Mouse (Mus musculus) retina, postnatal 1 day (tissue): ENCODE measurements at regions not wholly inside any gene's neighbourhood (a gene's known extent, or its start where the extent isn't known, plus 50 kb on each side); places are given as distances from the start of the nearest gene placed in this dataset.

ENCODE experiments used
- DNase-seq: peaks from one replicate; pipeline ENCODE4 v3.0.0-alpha.2; 2012

DNA sequence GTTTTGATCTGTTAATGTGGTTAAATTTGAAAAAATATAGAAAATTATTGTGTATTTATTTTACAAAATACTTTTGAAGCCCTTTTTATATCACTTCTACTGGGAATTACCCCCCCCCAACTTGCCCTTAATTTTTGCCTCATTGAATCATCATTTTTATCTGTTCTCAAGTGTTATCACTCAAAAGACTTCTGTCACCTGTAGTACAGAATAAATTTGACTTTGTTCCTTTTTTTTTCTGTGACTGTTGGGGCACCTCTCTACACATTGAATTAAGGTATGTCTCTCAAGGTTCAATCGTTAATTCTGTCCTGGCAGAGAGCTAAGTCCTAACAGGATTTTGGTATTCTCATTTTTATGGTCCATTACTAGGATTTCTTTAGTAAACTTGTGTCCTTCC lies 1123.0 kb upstream of the Cited2 start:
- DNase-seq: no peak

DNA sequence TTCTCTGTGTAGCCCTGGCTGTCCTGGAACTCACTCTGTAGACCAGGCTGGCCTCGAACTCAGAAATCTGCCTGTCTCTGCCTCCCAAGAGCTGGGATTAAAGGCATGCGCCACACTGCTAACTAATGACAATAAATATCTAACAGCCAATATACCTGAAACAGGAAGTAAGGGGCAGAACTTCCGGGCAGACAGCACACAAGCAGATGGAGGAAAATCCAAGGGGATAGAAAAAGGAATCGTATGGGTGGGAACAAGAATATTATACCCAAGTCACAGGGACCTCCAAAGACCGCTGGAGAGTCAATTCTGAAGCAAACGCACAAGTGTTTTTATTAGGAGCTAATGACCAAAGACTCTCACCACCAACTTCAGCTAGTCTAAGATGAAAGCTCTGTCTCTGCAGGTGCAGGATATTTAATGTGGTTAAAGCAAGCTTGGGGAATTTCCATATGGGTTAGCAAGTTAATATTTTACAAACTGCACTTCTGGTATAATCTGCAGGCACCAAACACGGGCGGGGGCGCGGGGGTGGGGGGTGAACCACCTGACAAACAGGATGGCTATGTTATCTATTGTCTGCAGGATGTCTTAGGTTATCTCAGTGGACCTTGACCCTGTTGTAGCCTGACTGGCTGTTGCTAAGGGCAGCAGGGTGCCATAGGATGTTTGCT lies 1122.3 kb upstream of the Cited2 start:
- DNase-seq: no peak

DNA sequence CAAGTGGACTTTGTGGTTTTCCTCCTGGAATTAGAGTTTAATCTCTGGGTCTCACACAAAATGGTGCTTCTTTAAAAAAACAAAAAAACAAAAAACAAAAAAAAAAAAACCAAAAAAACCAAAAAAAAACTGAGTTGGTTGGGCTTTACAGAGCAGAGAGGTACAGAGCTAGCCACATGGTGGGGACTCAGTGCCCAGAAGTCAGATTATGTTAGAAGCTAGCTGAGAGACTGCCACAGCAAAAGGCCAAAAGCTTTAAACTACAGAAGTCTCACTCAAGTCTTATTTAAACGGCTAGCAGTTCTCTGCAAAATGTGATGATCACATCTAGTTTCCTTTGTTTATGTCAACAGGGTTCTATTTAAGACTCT lies 1121.8 kb upstream of the Cited2 start:
- no peak for DNase-seq

DNA sequence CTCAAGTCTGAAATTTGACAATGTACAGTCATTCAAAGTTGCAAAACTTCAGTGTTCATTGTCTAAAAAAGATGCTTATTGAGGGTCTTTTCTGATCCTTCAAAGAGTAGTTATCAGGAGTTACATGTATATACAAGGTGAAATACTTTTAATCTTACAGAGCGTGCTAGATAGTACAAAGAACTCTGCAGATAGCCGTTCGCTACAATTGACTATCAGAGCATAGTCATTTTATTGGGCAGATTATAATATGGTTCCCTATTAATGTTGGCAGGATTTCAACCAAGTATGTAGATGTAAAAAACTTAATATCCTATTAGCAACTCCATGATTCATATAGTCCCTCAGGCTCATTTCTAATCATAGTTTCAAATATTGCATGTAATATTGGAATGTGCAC lies 1114.7 kb upstream of the Cited2 start:
- no peak for DNase-seq

DNA sequence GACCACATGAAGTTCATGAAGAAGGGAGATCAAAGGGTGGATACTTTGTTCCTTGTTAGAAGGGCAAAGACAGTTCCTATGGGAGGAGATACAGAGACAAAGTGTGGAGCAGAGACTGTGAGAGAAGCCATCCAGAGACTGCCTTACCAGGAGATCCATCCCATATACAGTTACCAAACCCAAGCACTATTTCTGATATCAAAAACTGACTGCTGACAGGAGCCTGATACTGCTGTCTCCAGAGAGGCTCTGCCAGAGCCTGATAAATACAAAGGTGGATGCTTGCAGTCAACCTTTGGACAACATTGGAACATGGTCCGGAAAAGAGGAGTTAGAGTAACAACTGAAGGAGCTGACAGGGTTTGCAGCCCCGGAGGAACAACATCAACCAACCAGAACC lies 1104.3 kb upstream of the Cited2 start:
- DNase-seq: no peak

DNA sequence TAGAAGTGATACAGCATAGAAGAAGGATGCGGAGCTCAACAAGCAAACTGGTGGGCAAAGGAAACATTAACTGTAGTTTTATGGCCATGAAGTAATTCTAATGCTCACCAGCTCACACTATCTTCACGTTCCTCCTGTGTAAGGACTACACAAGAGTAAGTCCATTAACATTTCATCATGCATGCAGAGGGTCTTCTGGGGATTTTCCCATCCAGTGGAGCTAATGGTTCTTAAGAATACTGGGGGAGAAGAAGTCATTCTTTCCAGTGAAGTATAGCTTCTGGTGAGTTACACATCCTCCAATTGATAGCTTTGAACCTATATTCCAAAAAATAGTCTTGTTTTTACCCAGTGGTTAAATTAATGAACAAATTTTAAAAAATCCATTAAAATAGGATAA lies 1103.4 kb upstream of the Cited2 start:
- DNase-seq: no peak

DNA sequence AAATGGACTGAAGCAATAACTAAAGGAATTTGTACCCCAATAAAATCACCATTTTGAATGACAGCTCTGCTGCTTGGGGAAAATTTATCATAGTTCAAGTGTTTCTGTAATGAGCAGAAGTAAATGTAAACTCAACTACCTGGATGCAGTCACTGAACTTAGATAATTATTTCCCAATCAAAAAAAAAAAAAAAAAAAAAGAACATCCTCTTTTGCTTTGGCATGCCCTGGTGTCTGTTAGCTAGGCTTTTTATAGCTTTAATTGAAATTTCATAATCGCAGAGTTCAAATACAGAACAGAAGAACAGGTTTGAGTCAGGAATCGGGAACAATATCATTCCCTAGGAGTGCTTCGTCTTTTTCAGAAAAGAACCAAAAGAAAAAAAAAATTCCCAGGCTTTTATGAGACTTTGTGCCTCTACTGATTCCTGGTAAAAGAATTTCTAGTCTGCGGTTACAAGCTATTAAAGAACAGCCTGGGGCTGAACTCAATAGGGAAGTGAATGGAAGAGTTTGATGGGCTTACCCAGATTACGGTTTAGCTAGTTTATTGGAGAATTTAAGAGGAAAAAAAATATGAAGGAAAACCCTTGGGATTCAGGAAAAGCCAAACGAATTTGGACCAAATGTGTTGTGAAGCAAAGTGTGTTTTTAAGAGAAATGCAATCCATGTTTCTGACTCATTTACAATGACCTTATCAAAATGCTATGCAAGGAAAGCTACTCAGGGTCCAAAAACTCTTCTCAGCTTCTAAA lies 1102.0 kb upstream of the Cited2 start:
- no peak for DNase-seq

DNA sequence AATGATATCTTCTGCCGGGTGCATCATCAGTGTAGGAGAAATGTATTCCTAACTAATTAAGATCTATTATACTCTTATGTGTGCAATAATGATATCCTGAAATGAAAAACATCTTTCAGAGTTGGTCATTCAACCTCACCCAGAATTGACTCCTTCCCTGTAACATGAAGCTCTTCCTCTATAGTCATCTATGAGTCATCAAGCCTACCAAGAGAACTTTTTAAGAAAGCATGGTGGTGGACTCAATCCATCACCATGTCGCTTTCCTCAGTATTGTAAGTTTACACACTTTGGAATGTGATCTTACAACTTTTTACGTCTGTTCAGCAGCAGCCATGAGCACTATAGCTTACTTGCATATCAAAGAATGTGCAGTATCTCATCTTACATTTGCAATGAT lies 1100.2 kb upstream of the Cited2 start:
- no peak for DNase-seq

DNA sequence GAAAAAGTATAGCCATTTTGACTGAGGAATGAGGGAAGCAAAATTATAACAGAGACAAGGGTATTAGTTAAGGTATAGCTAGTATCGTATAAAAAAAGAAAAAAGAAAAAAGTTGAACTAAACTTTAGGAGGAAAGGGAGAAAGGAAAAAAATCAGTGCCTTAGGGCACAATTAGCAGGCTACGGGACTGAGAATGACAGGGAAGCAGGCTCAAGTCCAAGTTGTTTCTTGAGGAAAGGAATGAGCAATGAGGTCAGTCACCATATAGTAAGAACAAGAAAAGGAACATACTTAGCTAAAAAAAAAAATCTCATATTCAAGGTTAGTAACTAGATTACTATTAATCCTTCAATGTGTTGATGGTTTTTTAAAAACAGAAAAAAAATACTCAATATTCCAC lies 1089.8 kb upstream of the Cited2 start:
- no peak for DNase-seq

DNA sequence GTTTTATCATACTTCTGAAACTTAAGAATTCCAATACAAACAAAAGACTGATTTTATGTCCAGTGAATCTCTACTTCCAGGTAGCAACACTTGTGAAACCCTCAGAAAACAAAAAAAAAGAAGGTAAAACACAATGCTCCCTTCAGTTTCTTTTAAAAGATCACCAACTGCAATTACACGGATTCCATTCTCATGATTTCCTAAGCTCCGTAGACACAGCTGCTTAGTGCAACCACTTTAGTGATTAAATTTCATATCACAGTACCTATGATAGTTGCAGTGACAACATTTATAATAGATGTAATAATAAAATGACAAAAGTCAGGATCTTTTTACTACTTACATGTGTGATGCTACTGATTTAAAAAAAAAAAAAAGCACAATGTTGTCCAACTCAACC lies 1087.6 kb upstream of the Cited2 start:
- DNase-seq: no peak

DNA sequence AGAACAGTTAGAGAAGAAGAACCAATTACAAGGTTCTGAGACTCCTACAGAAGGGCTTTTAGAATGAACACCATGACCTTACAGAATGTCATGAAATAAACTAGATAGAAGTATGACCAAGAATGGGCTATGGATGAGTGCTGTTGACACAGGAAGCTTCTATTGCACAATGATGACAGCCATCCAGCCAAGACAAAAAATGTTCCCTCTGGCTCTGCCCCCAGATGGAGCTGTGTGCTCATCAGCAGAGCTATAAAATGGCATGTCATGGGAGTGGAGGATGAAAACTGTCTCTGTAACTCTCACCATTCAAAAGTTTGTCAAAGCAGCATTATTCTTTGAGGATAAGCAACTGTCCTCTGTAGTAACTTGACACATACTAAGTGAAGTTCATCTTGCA lies 1086.0 kb upstream of the Cited2 start:
- DNase-seq: peak; percentile 26

DNA sequence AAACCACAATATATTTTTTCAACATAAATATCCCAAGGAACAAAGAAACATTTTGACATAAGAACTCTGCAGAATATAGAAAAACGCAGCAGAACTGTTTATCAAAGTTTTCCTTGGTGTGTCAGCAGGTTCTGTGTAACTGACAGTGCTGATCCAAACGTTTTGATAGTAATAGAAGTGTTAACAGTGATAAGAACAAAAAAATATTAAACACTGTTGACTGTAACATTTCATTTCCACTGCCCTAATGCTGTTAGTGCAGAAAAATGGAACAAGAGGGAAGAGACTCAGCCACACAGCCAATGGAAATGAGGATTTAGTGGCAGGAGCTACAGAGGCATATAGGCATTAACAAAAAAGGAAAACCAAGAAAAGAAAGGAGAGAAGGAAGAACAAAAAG lies 1084.9 kb upstream of the Cited2 start:
- DNase-seq: no peak

DNA sequence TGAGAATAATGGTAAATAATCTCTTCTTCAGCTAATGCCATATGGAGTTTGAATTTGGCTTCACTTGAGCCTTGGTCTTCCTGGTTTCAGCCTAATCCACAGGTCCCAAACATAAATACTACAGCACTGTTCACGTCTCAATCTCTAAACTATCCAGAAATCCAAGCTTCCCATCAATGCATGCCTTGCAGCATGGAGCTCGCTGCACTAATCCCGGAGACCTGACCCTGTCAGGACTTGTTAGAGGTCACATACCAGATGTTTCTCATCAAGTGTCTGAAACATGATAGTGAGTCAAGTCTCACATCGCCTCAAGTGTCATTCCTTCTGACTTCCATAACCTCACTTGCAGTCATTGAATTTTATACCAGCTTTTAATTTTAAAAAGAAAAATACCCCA lies 1082.9 kb upstream of the Cited2 start:
- DNase-seq: no peak

DNA sequence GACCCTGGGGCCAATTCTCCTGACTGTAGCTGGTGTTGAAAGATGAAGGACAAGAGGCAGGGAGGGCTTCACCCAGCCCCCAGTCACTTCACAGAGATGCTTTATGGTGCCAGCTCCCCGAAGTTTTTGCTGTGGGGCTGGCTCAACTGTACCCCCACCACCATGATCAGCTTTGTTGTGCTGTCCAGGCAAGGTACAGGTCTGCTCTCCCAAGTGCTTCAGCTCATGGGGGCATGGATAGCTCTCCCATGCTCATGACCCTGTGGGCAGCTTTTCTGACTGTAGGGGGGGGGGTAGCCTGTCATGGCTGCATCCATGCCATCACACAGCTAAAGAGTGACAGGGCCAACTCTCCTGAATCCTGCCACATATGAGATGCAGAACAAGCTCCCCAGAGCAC lies 1072.9 kb upstream of the Cited2 start:
- no peak for DNase-seq

DNA sequence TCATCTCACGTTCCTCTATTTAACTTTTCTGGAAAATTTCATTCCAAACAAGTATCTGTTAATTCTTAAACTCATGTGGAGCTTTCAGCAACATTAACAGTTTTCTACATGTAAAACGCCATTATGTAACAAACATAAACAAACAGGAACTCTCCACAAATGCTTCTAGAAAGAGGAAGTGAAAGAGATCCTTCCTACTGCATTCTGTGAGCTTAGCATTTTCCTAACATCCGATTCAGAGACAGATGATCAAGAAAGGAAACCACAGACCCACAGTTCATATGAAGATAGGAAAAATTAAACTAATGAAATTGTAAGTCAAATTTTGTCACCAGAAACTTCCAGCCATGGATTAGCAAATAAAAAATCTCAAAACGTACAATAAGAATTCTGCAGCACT lies 1070.6 kb upstream of the Cited2 start:
- no peak for DNase-seq

DNA sequence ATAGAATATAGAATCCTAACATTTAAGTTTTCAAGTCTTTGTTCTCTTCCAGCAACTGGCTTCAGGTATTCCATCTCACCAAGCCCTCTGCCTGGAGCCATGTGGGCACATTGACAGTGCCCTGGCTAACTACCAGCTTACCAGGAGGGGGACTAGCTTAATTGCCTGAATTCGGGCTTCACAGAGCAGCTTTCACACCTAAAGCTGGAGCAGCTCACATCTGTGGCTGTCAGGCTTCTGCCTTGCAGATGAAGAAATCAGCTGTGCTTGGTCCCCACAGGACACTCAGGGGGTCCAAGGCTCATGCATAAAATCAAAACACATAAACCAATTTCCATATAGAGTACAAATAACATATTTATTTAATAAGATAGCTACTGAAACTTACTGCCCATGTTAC lies 1058.5 kb upstream of the Cited2 start:
- peak; percentile 1 for DNase-seq

DNA sequence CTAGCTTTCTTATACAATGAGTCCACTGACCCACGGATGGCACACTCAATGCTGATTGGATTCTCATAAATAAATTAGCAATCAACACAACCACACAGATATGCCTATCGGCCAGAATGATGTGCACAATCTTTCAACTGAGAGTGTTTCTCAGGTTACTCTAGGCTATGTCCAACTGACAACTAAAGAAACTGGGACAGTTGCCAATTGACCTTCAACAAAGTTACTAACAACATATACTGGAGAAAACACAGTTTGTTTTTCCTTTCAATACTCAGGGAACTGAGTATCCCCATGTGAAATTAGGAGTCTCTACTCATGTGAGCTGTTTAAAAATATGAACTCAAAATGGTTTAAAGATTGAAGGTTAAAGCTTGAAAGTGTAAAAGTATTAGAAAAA lies 1052.7 kb upstream of the Cited2 start:
- no peak for DNase-seq

DNA sequence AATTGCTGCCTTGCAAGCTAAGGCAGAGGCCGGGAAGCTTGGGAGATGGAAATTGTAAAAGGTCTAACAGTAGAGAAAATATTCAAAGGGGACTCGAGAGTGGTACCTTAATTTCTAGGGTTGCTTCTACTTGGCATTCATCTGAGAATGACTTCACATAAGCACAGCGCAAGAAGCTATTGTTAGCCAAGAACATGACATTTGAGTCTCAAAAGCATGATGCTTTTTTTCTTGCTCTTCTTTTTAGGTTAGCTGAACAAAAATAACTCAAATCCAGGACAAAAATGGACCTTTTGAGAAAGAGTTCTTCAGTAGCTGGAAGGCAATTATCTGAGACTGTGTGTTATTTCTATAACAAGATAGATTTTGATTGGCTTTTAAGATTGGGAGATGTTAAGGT lies 1042.0 kb upstream of the Cited2 start:
- no peak for DNase-seq

DNA sequence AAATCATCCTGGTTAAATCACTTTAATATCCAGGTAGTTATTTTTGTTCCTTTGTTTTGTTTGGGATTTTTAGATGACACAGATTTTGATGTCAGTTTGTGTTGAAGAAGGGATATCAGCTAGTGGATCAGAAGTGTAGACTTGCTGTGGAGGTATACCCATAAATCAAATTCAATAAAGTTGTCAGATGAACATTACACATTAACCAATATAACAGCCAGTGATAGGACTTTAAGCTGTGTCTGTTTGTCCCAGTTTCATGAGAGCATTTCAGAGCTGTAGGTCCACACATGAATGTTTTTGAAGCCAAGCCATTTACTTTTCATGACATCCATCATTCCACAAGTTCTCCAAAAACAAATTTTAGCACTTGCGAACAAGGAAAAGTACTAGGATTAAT lies 1037.7 kb upstream of the Cited2 start:
- DNase-seq: no peak

DNA sequence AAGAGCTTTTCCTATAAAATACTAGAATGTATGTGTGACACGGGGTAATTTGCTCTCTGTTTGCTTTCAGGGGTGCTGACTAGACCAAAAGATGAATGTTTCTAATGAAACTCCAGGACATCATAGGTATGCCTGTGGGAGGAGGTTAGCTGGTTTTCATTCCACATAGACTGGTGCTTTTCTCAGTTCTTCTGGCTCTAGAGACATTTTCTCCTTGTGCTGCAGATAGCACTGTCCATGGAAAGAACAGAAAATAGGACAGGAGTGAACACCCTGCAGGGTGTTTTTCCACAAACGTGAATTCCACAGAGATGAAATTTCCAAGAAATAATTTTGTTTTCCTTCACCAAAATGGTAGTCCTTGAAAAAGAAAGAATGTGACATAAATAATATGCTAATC lies 1016.0 kb upstream of the Cited2 start:
- DNase-seq: no peak

DNA sequence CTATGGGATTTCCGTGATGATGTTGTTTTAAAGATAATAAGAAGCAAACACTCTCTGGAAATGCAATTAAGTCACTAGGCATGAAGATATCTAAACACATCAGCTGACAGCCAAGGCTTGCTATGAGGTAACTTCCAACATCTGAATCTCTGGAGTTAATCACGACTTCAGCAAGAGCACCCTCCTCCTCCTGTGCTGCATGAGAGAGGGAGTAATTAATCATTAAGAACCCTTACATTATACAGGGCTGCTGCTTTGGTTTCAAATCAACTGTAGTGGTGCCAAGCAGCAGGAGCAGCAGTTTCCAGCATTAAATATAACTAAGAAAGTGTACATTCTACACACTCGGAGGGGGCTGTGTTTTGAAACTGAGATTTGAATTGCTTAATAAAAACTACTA lies 1009.9 kb upstream of the Cited2 start:
- DNase-seq: no peak

DNA sequence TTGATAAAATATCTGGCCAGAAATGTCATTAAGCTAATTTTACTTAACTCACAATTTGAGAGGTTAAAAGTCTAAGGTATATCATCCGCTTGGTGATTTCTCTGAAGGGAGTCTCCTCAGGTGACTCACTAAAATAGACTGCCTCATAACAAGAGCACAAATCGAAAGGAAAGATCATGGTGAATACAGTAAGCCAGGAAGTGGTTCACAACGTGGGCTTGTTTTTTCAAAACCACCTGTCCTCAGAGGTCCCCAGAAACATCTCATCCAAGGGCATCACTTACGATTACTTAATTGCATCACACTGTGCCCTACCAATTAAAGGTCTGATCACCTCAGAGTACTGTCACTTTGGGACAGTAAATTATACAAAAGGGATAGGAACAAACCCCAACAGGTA lies 1009.0 kb upstream of the Cited2 start:
- DNase-seq: no peak

DNA sequence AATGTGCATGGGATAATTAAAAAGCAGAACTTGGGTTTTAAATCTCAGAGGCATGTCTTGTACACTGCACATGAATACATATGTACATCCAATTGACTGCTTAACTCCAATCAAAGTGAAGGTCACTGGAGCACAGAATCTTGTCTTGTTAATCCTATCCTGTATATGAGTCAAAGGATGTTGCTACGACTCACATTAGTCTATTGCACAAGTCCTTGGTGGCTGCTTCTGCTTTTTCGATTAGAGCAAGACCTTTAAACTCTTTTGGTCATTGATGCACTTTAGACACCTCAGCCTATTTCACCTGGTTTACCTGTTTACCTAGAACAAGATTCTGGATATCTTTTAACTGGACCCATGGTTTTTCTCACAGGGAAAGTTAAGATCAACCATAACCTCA lies 1008.5 kb upstream of the Cited2 start:
- no peak for DNase-seq

DNA sequence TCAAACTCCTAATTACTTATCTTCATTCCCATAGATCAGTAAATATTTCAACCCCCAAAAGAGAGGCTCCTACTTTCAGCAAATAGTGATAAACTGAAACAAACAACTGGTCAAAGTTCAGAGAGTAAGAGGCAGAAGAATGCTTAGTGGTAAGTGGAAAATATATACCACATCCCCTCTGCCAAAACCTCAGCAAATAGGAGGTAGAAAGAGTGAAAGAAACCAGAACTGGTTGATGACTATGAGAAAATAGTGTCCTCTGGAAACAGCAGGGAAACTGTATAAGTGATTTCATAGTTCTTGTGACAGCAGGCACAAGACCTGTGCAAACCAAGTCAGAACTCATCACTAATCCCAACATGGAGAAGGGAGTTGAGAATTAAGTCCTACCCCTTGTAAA lies 980.8 kb upstream of the Cited2 start:
- DNase-seq: no peak

DNA sequence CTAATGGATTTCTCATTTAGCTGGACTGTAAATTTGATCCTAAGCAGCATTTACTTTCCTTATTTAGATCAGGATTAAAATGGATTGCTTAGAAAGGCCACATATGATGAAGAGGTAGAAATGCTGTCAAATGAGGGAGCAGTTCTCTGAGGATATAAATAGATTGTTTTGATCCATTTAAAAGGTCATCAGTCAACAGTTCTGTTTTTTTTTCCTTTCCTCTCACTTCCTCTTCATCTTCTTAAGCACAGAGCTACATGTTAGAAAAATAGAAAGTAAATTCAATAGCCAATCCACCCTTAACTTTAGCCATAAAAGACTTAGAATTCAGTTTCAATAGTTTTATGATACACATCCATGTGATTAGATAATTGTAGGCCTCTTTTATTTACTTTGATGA lies 971.5 kb upstream of the Cited2 start:
- DNase-seq: no peak
